Mouse (Mus musculus): ENCODE results near the gene Rplp0.
"Not testable (repeated sequence)": the region's sequence is repeated elsewhere in the genome, so short reads cannot be mapped to it uniquely, and the experiment has no call there.

Gene Rplp0

DNA sequence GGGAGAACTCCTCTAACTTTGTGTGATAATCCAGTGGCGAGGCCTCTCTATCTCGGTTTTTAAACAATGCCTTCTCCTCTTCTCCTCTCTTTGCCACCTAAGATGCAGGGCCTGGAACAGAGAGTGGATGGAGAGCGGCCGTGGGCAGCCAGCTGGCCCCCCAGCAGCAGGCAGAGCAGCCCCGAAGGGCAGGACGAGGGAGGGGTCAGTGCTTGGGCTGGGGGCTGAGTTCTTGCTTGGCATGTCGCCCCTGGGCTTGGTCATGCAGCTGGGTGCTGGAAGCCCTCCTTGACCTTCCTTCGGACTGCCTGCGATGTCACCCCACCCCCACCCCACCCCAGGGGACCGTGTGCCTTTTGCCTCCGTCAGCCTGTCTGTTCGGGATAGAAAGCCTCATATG lies 7.9 kb upstream of the Rplp0 start:
- no peak for DNase-seq

DNA sequence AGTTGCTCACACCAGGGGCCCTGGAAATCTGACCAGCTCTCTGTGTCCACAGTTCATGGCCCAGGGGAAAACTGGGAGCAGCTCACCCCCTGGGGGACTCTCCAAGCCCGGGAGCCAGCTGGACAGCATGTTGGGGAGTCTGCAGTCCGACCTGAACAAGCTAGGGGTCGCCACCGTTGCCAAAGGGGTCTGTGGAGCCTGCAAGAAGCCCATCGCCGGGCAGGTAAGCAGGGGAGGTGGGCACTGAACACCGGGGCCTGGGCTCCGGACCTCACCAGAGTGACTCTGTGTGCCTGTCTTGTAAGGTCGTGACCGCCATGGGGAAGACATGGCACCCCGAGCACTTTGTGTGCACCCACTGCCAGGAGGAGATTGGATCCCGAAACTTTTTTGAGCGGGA lies 7.5 kb upstream of the Rplp0 start:
- DNase-seq, result no peak

DNA sequence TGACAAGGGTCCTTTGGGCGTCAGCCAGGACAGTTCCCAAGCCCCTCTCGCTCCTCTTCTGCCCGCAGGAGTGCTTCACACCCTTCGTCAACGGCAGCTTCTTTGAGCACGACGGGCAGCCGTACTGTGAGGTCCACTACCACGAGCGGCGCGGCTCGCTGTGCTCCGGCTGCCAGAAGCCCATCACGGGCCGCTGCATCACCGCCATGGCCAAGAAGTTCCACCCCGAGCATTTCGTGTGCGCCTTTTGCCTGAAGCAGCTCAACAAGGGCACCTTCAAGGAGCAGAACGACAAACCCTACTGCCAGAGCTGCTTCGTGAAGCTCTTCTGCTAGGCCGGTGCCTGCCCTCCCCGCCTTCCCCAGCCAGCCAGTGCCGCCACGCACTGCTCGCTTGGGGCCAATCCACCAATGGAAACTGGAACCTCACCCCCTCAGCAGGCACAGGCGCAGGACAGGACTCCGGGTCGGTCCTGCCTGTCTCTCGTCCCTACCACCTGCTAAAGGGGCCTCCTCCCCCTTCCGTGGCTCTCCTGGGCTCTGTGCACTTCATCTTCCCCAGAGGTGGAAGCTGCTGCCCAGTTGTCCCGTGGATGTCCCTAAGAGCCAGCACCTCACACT lies 5.4 kb upstream of the Rplp0 start:
- DNase-seq, result no peak

DNA sequence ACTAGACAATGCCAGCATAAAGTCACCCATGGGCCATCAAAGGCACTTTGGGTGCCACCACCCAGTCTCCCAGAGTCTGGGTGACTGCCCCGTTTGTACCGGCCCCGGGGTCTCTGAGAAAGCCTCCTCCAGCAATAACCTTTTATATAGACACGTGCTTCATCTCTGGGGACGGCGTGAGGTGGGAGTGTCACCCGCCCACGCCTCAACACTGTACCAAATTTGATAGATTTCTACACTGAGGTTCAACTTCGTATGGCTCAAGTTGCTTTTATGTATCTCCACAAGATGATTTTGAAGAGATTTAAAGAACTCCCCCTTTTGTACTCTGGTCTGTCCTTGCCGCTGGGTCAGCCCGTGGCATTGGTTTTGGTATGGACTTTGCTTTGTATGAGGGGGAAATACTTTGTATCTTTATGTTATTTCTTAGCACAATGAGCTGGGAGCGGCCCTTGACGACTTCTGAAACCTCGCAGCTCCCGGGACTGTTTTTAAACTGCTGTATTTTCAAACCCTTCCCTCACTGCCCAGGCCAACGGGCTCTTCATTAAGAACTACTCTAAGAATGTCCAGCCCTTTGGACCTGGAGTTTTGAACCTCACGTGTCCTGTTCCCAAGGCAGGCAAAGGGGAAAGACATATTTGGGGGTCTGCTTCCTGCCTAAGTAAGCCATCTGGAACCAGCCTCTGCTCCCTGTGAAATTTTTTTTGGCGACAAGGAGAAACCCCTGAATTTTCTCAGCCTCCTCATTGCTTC lies 4.6 kb upstream of the Rplp0 start:
- no peak for DNase-seq

DNA sequence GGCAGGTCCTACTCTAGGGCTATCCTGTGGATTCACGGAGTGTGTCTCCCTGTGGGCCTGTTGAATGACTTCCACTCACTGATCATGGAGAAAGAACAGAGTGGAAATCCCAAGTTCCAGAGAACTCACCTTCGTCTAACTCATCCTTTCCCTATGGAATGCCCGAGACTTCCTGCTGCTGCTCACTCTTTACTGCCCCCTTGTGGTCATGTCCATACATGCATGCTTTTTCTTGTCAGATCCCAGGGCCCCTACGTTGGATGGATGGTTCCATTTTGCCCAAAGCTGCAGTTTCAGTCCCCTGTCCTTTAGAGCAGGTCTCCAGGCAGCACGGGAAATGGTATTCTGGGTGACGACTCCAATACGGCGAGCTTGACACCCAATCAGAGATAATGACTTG lies 3.0 kb upstream of the Rplp0 start:
- peak; percentile 70 to 82 for DNase-seq

DNA sequence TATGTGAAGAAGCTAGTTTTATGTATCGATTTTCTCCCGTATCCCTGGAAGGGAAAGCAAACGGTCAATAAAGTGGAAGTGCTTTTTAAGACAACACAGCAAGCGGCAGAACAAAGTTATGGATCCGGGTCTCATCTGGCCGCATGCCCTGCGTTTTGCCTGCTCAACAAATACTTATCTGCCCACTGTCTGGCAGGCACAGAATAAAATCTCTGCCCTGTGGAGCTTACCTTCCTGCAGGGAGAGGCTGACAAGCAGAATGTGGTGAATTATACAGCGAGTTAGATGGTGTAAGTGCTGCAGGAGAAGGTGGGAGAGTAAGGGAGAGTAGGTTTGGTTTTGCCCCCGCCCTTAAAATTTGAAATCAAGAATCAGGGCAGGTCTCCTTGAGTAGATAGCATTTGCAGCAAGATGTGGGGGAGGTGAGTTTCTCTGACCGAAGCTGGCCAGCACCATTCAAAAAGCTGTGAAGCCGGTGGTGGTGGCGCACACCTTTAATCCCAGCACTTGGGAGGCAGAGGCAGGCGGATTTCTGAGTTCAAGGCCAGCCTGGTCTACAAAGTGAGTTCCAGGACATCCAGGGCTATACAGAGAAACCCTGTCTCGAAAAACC lies 979 bp upstream of the Rplp0 start:
- no peak for DNase-seq

DNA sequence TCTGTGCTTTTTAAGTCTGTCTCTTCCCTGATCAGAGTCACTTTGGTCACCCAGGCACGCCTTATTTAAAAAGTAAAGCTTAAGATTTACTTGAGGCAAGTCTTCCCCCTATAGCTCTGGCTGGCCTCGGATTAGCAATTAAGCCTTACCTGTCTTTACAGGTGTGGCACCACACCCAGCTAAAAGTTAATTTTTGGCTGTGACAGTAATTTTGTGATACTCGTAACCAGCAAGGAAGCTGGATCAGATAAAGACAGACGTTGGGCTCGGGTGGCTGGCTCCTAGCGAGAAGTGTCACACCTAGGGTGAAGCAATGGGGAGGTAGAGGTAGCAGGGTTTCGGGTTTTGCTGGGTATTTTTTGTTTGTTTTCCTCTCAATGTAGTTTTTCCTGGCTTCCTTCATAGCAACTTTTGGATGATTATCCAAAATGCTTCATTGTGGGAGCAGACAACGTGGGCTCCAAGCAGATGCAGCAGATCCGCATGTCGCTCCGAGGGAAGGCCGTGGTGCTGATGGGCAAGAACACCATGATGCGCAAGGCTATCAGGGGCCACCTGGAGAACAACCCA lies 1.2 kb downstream of the Rplp0 start:
- DNase-seq, result no peak

DNA sequence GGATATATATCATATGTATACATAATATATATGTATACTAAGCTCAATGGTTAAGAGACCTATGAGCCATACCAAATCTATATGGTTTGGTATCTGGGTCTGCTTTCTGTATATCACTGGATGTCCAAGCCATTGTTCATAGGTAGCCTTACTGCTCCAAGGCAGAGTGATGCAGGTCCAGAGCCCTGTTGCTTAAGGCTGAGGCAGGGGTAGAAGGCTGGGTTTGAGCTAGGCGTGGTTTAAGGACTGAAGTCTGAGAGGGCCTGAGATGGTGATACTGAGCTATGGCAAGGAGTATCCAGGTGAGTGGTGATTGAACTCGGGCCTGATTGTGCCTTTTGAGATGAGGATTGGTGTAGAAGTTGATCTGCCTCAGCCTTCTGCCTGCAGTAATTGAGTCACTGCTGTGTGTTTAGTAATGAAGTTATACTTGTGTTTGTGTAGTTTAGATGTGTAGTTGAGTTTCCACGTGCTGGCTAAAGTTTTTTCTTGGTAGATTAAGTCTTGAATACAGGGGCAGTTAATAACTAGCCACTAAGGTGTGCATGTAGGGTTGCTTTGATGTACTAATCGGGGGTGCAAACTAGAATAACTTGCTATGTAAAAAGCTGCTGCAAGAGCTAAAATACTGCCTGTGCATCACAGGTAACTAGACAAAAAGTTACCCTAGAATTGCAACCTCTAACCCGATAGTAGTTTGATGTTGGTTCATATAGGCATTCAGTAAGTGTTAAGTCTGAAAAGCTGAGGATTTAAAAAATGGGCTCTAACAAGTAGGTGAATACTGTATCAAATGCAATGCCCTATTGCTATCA lies 4.7 kb downstream of the Rplp0 start:
- DNase-seq, result no peak

DNA sequence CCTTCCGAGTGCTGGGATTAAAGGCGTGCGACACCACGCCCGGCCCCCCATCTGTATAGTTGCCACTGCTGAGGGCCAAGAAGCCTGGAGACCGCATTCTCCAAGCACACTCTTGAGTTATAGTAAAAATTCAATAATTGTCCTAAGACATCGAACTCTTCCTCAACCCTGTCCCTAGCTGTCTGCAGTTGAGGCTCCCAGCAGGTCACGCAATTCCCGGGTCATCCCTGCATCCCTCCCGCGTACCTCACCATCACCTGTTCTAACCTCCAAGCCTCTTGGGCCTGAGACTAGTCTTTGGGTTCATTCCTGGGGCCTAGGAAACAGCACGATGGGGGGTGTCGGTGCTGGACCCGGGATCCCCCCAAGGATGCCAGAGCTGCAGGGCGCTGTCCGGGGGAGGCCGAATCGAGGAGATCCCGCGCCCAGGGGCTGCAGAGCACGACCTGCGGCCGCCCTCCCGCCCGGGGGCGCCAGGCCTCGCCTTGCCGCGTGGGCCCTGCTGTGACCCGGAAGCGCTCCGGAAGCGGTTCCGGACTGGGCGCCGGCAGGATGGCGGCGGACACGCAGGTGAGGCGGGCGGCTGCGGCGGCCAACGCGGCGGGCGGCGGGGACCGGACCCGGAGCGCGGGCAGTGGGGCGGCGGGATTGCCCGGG lies 5.6 kb downstream of the Rplp0 start, which contains the start of gene Gcn1l1:
Gene Gcn1l1, plus strand, starts transcription at position 518 of the 657 bp plus-strand sequence.
- peak; percentile 74 to 78 for DNase-seq

DNA sequence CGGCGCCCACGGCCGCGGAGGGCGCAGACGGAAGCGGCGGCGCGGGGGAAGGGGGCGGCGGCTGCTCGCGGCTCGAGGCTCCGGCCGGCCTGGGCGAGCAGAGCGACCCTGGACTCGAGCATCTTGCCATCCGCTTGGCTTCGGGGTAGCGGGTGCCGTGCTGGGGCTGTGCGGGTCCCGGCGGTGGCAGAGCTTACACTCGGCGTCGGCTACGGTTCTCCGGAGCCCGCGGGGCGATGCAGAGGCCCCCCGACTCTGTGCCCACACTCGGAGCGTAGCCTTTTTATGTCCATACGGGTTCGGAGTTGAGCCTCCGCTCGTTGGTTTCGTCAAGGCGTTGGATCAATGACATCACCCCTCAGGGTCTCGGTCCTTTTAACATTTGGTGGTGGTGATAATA lies 6.1 kb downstream of the Rplp0 start:
- DNase-seq, result no peak

DNA sequence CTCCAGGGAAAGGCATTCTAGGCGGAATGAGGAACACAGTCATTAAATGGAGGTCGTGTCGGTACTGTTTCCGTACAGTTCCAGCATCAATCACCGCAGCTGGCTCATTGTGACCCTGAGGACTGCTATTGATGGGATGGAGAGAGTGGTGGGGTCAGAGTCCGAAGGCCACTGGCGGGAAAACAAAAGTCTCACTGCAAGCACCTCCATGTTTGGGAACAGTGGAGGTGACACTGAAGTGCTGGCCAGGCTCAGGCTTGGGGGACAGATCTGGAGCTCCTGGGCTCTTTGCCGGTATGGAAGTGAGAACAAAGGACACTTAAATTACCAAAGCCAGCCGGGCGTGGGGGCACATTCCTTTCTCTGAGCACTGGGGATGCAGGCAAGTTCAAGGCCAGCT lies 9.4 kb downstream of the Rplp0 start:
- no peak for DNase-seq

DNA sequence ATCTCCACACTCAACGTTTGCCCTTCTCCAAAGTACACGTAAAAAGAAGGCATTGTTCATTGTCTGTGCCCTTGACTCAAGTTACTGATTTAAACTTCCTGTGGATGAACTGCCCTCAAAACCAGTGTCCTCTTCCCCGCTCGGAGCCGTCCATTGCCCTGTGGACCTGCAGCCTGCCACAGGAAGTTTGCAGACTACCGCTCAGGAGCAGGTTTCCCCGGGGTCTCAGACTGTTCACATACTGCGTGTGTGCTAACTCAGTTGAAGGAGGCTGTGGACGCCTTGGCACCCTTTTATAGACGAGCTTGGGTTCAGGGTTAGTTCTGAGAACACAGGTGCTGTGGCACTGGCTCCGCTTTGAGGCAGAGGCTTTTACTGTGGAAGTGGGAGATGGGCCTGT lies 10.0 kb downstream of the Rplp0 start:
- no peak for DNase-seq

DNA sequence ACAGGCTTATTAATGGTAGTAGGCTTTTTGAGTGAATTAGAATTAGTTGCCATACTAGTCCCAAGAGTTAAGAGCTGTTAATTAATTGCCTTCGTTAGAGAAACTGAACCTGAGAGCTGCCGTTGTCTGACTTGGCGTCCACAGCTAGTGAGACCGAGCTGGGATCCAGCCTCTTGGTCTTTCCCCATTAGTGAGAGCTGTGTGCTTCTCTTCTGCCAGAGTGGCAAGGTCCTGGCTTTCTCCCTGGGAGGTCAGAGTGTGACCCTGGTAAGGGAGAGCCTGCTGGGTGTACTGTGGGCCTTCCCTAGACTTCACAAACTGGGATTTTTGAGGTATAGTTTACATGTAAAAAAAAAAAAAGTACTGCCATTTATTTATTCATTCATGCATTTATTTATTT lies 10.5 kb downstream of the Rplp0 start:
- DNase-seq, result no peak

DNA sequence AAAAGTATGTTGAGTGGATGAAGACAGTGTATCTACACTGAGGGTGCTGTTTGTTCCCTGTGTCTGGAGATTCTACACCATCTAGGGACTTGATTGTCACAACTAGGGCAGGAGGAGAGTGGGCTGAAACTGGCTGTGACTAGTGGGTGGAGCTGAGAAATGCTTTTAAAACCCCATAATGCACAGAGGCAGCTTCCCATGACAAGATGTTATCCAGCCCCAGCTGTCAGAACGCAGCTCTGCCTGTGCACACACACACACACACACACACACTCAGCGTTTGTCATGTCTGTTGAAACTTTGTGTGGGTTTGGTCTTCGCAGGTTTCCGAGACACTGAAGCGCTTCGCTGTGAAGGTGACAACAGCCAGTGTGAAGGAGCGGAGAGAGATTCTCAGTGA lies 11.8 kb downstream of the Rplp0 start:
- no peak for DNase-seq

DNA sequence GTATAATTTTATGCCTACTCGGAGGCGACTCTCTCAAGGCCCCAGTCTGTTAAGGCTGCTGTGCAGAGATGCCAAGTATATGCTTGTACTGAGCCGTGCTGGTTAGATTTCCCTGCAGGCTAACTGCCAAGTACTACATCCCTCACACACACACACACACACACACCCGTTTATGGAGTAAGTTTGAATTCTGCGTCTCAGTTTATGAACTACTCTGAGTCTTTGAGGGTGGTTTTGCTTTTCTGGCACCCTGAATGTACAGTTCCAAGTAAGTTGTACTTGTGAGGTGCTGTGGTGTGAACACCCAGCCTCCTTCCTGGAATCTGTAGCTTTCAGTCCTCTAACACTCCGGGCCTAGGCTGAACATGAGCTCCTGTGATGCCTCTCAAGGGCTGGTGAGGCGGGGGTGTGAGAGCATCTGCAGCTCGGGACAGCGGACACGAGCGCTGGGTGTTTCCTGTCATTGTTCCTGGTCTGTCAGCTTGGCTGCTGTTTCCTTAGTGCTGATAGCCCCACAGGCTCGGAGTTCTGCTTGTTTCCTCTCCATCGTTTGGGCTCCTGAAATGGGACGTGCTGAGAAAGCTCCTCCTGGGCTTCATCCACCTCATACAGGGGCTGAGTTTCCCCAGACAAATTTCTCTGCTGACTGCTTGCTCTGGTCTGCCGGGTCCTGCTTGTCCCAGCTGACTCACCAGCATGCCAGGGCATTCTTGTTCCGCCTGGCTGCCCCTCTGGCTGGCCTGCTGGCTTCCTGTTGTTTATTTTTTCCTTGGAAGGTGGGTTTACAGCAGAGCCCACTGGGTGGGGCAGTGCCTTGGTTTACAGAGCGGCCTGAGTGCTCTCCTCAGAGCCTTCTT lies 13.6 kb downstream of the Rplp0 start:
- peak; percentile 57 to 67 for DNase-seq

DNA sequence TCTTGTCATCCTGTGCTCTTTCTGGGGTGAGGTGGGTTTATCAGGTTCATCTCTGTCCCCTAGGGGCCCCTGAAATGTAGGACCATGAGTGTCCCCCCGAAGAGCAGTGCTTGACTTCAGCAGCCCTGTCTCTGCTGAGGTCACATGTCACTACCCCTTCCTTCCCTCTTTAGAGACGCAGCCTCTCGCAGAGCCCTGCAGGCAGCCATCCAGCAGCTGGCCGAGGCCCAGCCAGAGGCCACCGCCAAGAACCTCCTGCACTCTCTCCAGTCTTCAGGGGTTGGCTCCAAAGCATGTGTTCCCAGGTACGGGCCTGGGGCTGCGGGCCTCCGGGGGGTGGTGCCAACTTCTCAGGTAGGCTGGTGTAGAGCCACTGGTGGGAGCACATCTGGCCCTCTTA lies 15.7 kb downstream of the Rplp0 start:
- peak in 1 of 2 experiments; percentile 24 for DNase-seq

DNA sequence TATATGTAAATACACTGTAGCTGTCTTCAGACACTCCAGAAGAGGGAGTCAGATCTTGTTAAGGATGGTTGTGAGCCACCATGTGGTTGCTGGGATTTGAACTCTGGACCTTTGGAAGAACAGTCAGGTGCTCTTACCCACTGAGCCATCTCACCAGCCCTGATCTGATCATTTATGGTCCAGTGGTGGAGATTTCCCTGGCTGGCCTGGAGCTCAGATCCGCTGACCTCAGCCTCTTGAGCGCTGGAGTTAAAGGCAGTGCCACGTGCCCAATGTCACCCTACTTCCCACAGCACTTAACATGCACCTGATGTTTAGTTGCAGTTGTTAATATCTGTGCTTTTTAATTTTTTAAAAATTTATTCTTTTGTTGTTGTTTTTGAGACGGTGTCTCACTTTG lies 18.4 kb downstream of the Rplp0 start:
- not testable (repeated sequence) for DNase-seq

DNA sequence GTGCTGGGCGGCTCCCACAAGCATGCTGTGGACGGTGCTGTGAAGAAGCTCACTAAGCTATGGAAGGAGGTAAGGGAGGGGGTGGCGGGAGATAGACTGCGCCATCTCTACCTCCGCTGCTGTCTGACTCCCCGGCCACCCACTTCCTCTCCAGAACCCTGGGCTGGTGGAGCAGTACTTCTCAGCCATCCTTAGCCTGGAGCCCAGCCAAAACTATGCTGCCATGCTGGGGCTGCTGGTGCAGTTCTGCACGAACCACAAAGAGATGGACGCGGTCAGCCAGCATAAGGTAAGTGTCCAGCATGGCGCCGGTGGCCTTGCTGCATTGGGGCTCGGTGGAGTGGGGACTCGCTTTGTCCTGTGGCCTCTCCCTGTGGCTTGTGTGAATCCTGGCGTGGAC lies 19.7 kb downstream of the Rplp0 start:
- no peak for DNase-seq

DNA sequence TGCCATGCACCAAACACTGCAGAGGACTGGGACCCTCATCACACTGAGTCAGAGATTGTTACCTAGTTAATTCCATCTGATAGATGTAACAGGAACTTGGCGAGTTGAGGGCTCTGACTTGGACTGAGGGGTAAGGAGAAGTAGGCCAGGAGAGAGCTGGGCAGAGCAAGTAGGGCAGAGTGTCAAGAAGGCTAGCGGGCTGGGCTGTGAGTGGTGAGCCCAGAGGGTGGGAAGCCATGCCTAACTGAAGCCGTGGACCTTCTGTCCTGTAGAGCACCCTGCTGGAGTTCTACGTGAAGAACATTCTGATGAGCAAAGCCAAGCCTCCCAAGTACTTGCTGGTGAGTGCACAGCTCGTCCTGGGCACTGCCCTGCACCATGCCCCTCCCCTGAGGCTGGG lies 20.1 kb downstream of the Rplp0 start:
- no peak for DNase-seq

DNA sequence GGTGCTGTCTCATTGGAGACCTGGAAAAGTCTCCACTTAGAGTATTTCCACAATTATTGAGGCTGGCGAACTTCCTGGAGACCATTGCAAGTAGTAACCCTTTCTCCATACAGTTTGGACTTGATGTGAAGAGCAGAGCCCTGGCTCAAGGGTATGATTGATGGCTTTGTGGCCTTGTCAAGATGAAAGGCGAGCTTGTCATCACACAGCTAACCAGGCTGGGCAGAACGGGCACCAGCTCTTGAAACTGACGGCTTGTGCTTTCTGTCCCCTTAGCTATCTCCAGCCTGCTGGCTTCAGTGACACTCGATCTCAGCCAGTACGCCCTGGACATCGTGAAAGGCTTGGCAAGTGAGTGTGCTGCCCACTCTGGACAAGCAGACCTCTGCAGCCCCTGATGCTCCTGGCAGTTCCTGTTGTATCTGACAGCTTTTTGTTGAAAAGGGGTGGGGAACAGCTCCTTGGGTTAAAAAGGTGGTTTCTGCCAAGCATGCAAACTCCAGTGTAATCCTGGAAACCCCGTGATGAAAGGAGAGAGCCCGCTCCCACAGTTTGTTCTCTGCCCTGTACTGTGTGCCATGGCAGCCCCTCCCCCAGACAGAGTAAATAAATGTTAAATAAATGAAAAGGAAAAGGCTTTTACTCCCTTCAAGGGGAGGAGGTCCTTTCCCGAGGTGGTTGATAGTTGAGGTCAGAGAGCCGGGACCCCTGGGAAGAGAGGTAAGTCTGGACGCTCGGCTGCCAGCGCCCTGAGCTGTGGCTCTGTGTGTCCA lies 21.1 kb downstream of the Rplp0 start:
- no peak for DNase-seq

DNA sequence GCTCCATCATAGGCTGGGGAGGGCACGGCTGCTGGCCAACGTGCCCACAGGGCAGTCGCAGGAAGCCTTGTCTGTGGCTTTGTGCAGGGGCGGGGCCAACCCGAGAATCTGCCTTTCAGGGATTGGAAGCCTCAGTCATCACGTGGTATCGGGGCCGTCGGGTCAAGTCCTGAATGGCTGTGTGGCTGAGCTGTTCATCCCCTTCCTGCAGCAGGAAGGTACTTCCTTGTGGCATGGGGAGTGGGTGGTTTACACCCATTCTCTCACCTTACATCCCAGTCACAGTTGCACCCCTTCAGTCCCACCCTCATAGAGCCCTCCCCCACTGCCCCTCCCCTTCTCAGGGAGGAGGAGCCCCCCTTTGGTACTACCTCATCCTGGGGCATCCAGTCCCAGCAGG lies 22.4 kb downstream of the Rplp0 start:
- DNase-seq, result no peak
